Mouse (Mus musculus) erythroblast, embryonic 14.5 days (primary cell): ENCODE measurements at regions not wholly inside any gene's neighbourhood (a gene's known extent, or its start where the extent isn't known, plus 50 kb on each side); places are given as distances from the start of the nearest gene placed in this dataset.

Source experiments
- GATA1 ChIP-seq: IDR thresholded peaks from 2 replicates; pipeline ENCODE4 v1.6.1; 2012; ENCODE audit warnings: low read length, inconsistent platforms, mixed read lengths
- TAL1 ChIP-seq: IDR thresholded peaks from 3 replicates; pipeline ENCODE4 v1.6.1; 2012; ENCODE audit warnings: low read length, inconsistent platforms, mixed read lengths

DNA sequence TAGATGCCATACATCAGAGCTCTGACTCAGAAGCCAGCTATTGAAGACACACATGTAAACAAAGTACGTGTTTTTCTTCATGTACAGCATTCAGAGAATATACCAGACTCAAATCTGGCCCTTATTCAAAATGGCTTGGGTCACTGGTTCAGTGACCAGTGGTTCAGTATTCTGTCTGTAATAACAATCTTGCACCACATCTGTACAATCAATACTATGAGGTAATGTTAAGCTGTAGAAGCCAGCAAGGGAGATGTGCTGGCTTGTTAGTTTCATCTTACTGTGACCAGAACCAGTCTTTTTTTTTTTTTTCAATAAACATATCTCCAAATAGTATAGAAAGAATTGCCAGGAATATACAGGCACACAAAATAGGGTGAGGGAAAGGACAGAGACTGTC is 229.6 kb upstream of the Dcn start:
- TF ChIP-seq GATA1 (no peak), TAL1 (no peak)
